8 mouse cellular contexts compared by ENCODE assay signal in the genomic region with DNA sequence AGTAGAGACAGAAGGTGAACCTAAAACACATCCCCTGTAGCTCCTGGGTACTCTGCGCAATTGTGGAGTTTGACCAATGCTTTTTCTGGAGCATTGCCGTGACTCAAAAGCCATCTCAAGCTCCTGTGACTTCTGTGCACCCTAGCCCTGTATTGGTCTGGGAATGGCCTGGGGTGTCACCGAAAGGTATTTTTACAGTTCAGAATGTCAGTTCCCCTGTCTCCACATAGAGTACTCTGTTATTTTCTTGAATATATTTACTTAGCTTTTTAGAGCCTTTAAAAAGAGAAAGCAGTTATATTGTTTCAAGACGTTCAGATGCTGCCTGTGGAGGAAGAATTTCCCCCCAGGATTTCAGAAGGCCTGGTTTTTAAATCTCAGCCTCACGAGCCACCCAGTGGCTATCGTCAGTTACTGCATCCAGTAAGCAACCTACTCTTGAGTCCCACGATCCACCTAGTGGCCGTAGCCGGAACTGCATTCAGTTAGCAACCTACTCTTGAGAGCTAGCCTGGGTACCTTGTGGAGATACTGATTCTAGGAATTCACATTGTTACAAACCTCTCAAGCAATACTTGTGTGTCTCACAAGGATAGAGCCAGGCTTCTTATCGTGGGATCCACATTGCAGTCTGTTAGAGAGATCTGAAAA. TPM values are rescaled to one million over a fixed set of nuclear protein-coding genes. Genes with fewer than 3 reads are reported as not detected.
DNase-seq lines count a peak whose midpoint lies in the region; ATAC-seq and TF ChIP-seq lines count a peak whose summit lies in the region.

No protein-coding gene starts in this region.

- H3K4me3 ChIP-seq in heart, adult 2 months: no peak overlapping the region
- H3K4me3 ChIP-seq in kidney, embryonic 14.5 days (ENCODE audit: low read length): no peak overlapping the region
- H3K4me3 ChIP-seq in limb, embryonic 14.5 days (replicated peaks; ENCODE audit: low read length): no peak overlapping the region

- TF ChIP-seq CTCF in heart, adult 2 months (IDR thresholded peaks at IDR 0.05): no peak; the same call in 1 of the 2 replicates

- no peaks in the 10 kb centered on the region for H3K4me1 ChIP-seq in heart, adult 2 months (ENCODE audit: control insufficient read depth, insufficient read depth, low read length)
- H3K4me1 ChIP-seq in kidney, embryonic 14.5 days (ENCODE audit: control insufficient read depth, insufficient read depth, low read length): no peaks in the 10 kb centered on the region
- H3K4me1 ChIP-seq in limb, embryonic 14.5 days (ENCODE audit: control insufficient read depth, insufficient read depth, low read length): no peaks in the 10 kb centered on the region

- H3K9me3 ChIP-seq in kidney, embryonic 14.5 days (ENCODE audit: control insufficient read depth, low read length): no peaks in the 10 kb centered on the region
- H3K9me3 ChIP-seq in limb, embryonic 14.5 days (ENCODE audit: control insufficient read depth, low read length): no peaks in the 10 kb centered on the region

- H3K27me3 ChIP-seq in heart, adult 2 months (ENCODE audit: control insufficient read depth, insufficient read depth, low read length): no peaks in the 10 kb centered on the region
- H3K27me3 ChIP-seq in kidney, embryonic 14.5 days (ENCODE audit: control insufficient read depth, insufficient read depth, low read length): no peaks in the 10 kb centered on the region
- no peaks in the 10 kb centered on the region for H3K27me3 ChIP-seq in limb, embryonic 14.5 days (ENCODE audit: control insufficient read depth, insufficient read depth, low read length)

- no peaks in the 10 kb centered on the region for H3K79me2 ChIP-seq in heart, adult 2 months (replicated peaks; ENCODE audit: control insufficient read depth, insufficient read depth, low read length)

- no peaks in the 10 kb centered on the region for H3K36me3 ChIP-seq in heart, adult 2 months (ENCODE audit: control insufficient read depth, insufficient read depth, low read length)
- H3K36me3 ChIP-seq in kidney, embryonic 14.5 days (ENCODE audit: control insufficient read depth, insufficient read depth, low read length): peaks cover 47% of the 10 kb centered on the region
- H3K36me3 ChIP-seq in limb, embryonic 14.5 days (ENCODE audit: control insufficient read depth, insufficient read depth, low read length): peaks cover 69% of the 10 kb centered on the region

- no peak overlapping the region for H3K9ac ChIP-seq in heart, adult 2 months (ENCODE audit: low read depth, low read length)
- H3K9ac ChIP-seq in kidney, embryonic 14.5 days (ENCODE audit: low read depth, low read length): no peak overlapping the region
- no peak overlapping the region for H3K9ac ChIP-seq in limb, embryonic 14.5 days (ENCODE audit: low read depth, low read length, severe bottlenecking)

- intact Hi-C loops in heart, adult 2 months (cut with DNase I): loop anchor here (5.0 to 10.0 kb wide), 4 partner anchors 46 to 744 kb away; no protein-coding TSS in a partner anchor

- peak; percentile 92 for DNase-seq in 3T3-L1 (ENCODE audit: low read depth, low spot score)
- DNase-seq in adrenal gland, postnatal 10 days: peak; percentile 92
- peak; percentile 80 for DNase-seq in embryo, embryonic 9.5 days (ENCODE audit: extremely low spot score)
- DNase-seq in heart, adult 2 months: peak; percentile 83 to 88
- DNase-seq in limb, embryonic 14.5 days (ENCODE audit: low spot score): peak; percentile 91
- peak; percentile 58 to 78 for DNase-seq in monocyte, adult 2 months (ENCODE audit: low read depth in 1 of 2, low spot score in 2 of 2)
- DNase-seq in spleen, postnatal 36 days (ENCODE audit: low spot score in 2 of 2): peak; percentile 71 to 84

- WGBS in heart, adult 2 months: 29% methylated on average over 10 of the region's 10 CpGs
- 31% methylated on average over 10 of the region's 10 CpGs for WGBS in kidney, embryonic 14.5 days
- 30% methylated on average over 10 of the region's 10 CpGs for WGBS in limb, embryonic 14.5 days

- H3K4me2 ChIP-seq in kidney, embryonic 14.5 days (replicated peaks; ENCODE audit: low read depth, low read length): no peak overlapping the region
- no peak overlapping the region for H3K4me2 ChIP-seq in limb, embryonic 14.5 days (replicated peaks; ENCODE audit: low read depth, low read length, severe bottlenecking)

- TF ChIP-seq POLR2A in heart, adult 2 months (IDR thresholded peaks at IDR 0.05; ENCODE audit: insufficient read depth, low read depth, low read length): no peak
- TF ChIP-seq POLR2A in limb, embryonic 14.5 days (IDR thresholded peaks at IDR 0.05; ENCODE audit: borderline replicate concordance, extremely low read depth, insufficient read depth, insufficient read length): peak; percentile 29; the same call in 1 of the 2 replicates

- H3K27ac ChIP-seq in heart, adult 2 months: no peak overlapping the region
- H3K27ac ChIP-seq in kidney, embryonic 14.5 days (ENCODE audit: low read depth, low read length): no peak overlapping the region
- no peak overlapping the region for H3K27ac ChIP-seq in limb, embryonic 14.5 days (replicated peaks; ENCODE audit: low read depth, low read length)

- ATAC-seq in kidney, embryonic 14.5 days (ENCODE audit: low FRiP score, low TSS enrichment): peak; percentile 69
- peak; percentile 75; the same call in 1 of the 2 replicates for ATAC-seq in limb, embryonic 14.5 days (ENCODE audit: low FRiP score, low read depth)

- TF ChIP-seq EP300 in heart, adult 2 months (IDR thresholded peaks at IDR 0.05; ENCODE audit: insufficient read depth, low read depth, low read length): peak; percentile 80; the same call in 1 of the 2 replicates

RNA-seq across cellular contexts. Expression of a gene that starts 22.3 kb away (rescaled TPM):
- 100 to 1,000 TPM; 118 to 130 TPM for total RNA-seq in adrenal gland, postnatal 10 days (2021)
- total RNA-seq in heart, adult 2 months (2021): 10 to 100 TPM; 73.3 to 84.4 TPM
- polyA plus RNA-seq in heart, adult 2 months (2012; rRNA removed): 26.0 and 51.1 TPM in 2 replicates
- polyA plus RNA-seq in kidney, embryonic 14.5 days (2014; fragmentation: Nextera tagmentation; extraction: Ambion mirVana): 232 and 248 TPM in 2 replicates
- 80.6 and 103 TPM in 2 replicates for polyA plus RNA-seq in limb, embryonic 14.5 days (2012; rRNA removed)
- polyA plus RNA-seq in limb, embryonic 14.5 days (2014; fragmentation: Nextera tagmentation; extraction: Ambion mirVana): 232 and 234 TPM in 2 replicates
